Mouse (Mus musculus) embryonic facial prominence, embryonic 15.5 days (tissue): Measurements from ENCODE around the gene Gtsf1l. TPM values are rescaled to one million over a fixed set of nuclear protein-coding genes. Genes with fewer than 3 reads are reported as not detected.

Experiments
- ATAC-seq: fragments of 200-750 bp; cut with Nextera tagmentation; 2 replicates; pipeline ENCODE4 v1.8.0; 2017; ENCODE audit warnings: low read depth, moderate TSS enrichment; ENCODE audit not compliant: insufficient number of reproducible peaks, low FRiP score, low TSS enrichment
- H3K27ac ChIP-seq: fragments of 300-500 bp; sonication (generic); replicated peaks from 2 replicates; pipeline ENCODE4 v1.5.1; 2015; ENCODE audit warnings: mild to moderate bottlenecking, inconsistent platforms
- H3K27me3 ChIP-seq: fragments of 300-500 bp; sonication (generic); 2 replicates; pipeline ENCODE4 v1.6.1; 2015; ENCODE audit warnings: inconsistent platforms
- H3K36me3 ChIP-seq: fragments of 300-500 bp; sonication (generic); 2 replicates; pipeline ENCODE4 v1.6.1; 2015; ENCODE audit warnings: mild to moderate bottlenecking, inconsistent platforms
- H3K4me1 ChIP-seq: fragments of 300-500 bp; sonication (generic); 2 replicates; pipeline ENCODE4 v1.6.1; 2015; ENCODE audit warnings: inconsistent platforms
- H3K4me2 ChIP-seq: fragments of 300-500 bp; sonication (generic); replicated peaks from 2 replicates; pipeline ENCODE4 v1.6.1; 2015; ENCODE audit warnings: mild to moderate bottlenecking, inconsistent platforms
- H3K4me3 ChIP-seq: fragments of 300-500 bp; sonication (generic); replicated peaks from 2 replicates; pipeline ENCODE4 v1.5.1; 2015; ENCODE audit warnings: mild to moderate bottlenecking, inconsistent platforms
- H3K9ac ChIP-seq: fragments of 300-500 bp; sonication (generic); 2 replicates; pipeline ENCODE4 v1.6.1; 2015; ENCODE audit warnings: inconsistent platforms
- H3K9me3 ChIP-seq: fragments of 300-500 bp; sonication (generic); replicated peaks from 2 replicates; pipeline ENCODE4 v1.6.1; 2016; ENCODE audit warnings: inconsistent platforms
- WGBS: fragments of 180-500 bp; shearing (Covaris S2); methylation state at CpG from one replicate; pipeline ENCODE4 v1.1.7; 2015; 5-methylcytosine and 5-hydroxymethylcytosine counted together
- polyA plus RNA-seq: library from polyadenylated mRNA; unstranded; fragments of >200 nt; fragmentation: Nextera tagmentation; extraction: Ambion mirVana; gene quantifications from 2 replicates; pipeline ENCODE4 v1.2.1, GENCODE M21; 2015

Gene Gtsf1l
- polyA plus RNA-seq, 1 experiment from 2014 or later, result 0.48 TPM

GRCm38 (mm10) chr2:163085047-163085446, 2.6 kb downstream of the Gtsf1l start:
- H3K27me3 ChIP-seq, result no peaks in the 10 kb centered on the region
- H3K4me3 ChIP-seq, result no peak overlapping the region
- no peaks in the 10 kb centered on the region for H3K9me3 ChIP-seq
- no peaks in the 10 kb centered on the region for H3K4me1 ChIP-seq
- no peak overlapping the region for H3K27ac ChIP-seq
- no peaks in the 10 kb centered on the region for H3K36me3 ChIP-seq
- no peak overlapping the region for H3K9ac ChIP-seq
- H3K4me2 ChIP-seq, result no peak overlapping the region
- ATAC-seq, result no peak
- WGBS, result 88% methylated on average over 6 of the region's 6 CpGs

GRCm38 (mm10) chr2:163084519-163084918, 3.1 kb downstream of the Gtsf1l start:
- H3K9me3 ChIP-seq, result no peaks in the 10 kb centered on the region
- H3K4me1 ChIP-seq, result no peaks in the 10 kb centered on the region
- ATAC-seq, result no peak
- WGBS, result 87% methylated on average over 3 of the region's 3 CpGs
- no peak overlapping the region for H3K9ac ChIP-seq
- H3K4me3 ChIP-seq, result no peak overlapping the region
- no peaks in the 10 kb centered on the region for H3K36me3 ChIP-seq
- no peak overlapping the region for H3K27ac ChIP-seq
- no peak overlapping the region for H3K4me2 ChIP-seq
- H3K27me3 ChIP-seq, result no peaks in the 10 kb centered on the region

GRCm38 (mm10) chr2:163082591-163082990, 5.1 kb downstream of the Gtsf1l start:
- Histone ChIP-seq H3K4me2 (no peak overlapping the region), H3K4me1 (no peaks in the 10 kb centered on the region), H3K27ac (no peak overlapping the region), H3K9ac (no peak overlapping the region), H3K27me3 (no peaks in the 10 kb centered on the region), H3K9me3 (no peaks in the 10 kb centered on the region), H3K4me3 (no peak overlapping the region), H3K36me3 (peaks cover 3% of the 10 kb centered on the region; the same call in 1 of the 2 replicates)
- no peak for ATAC-seq
- 46% methylated on average over 5 of the region's 5 CpGs for WGBS

GRCm38 (mm10) chr2:163079041-163079440, 8.6 kb downstream of the Gtsf1l start:
- no peak for ATAC-seq
- Histone ChIP-seq H3K9me3 (no peaks in the 10 kb centered on the region), H3K36me3 (peaks cover 11% of the 10 kb centered on the region; the same call in 1 of the 2 replicates), H3K27ac (no peak overlapping the region), H3K27me3 (no peaks in the 10 kb centered on the region), H3K4me3 (no peak overlapping the region), H3K9ac (no peak overlapping the region), H3K4me1 (no peaks in the 10 kb centered on the region), H3K4me2 (no peak overlapping the region)
- 89% methylated on average over 4 of the region's 4 CpGs for WGBS

GRCm38 (mm10) chr2:163075234-163075633, 12.4 kb downstream of the Gtsf1l start:
- H3K4me1 ChIP-seq, result no peaks in the 10 kb centered on the region
- no peak for ATAC-seq
- WGBS, result 62% methylated on average over 3 of the region's 3 CpGs
- no peaks in the 10 kb centered on the region for H3K9me3 ChIP-seq
- no peak overlapping the region for H3K9ac ChIP-seq
- peaks cover 19% of the 10 kb centered on the region; the same call in 1 of the 2 replicates for H3K36me3 ChIP-seq
- no peak overlapping the region for H3K4me3 ChIP-seq
- H3K27ac ChIP-seq, result no peak overlapping the region
- H3K27me3 ChIP-seq, result no peaks in the 10 kb centered on the region
- no peak overlapping the region for H3K4me2 ChIP-seq

GRCm38 (mm10) chr2:163074808-163075207, 12.8 kb downstream of the Gtsf1l start:
- peaks cover 19% of the 10 kb centered on the region; the same call in 1 of the 2 replicates for H3K36me3 ChIP-seq
- H3K9ac ChIP-seq, result no peak overlapping the region
- H3K4me3 ChIP-seq, result no peak overlapping the region
- H3K9me3 ChIP-seq, result no peaks in the 10 kb centered on the region
- no peak overlapping the region for H3K4me2 ChIP-seq
- H3K4me1 ChIP-seq, result no peaks in the 10 kb centered on the region
- ATAC-seq, result no peak; the same call in 1 of the 2 replicates
- 93% methylated on average over 12 of the region's 12 CpGs for WGBS
- H3K27me3 ChIP-seq, result no peaks in the 10 kb centered on the region
- no peak overlapping the region for H3K27ac ChIP-seq

- Histone ChIP-seq H3K4me1 (no peaks in the 10 kb centered on the region), H3K9ac (no peak overlapping the region), H3K9me3 (no peaks in the 10 kb centered on the region), H3K27ac (no peak overlapping the region), H3K4me3 (no peak overlapping the region), H3K36me3 (peaks cover 19% of the 10 kb centered on the region; the same call in 1 of the 2 replicates), H3K27me3 (no peaks in the 10 kb centered on the region), H3K4me2 (no peak overlapping the region)
- ATAC-seq, result no peak
- 75% methylated on average over 7 of the region's 7 CpGs for WGBS
Measured at GRCm38 (mm10) chr2:163074006-163074405, 13.6 kb downstream of the Gtsf1l start.

GRCm38 (mm10) chr2:163073023-163073757, 14.5 kb downstream of the Gtsf1l start:
- Histone ChIP-seq H3K9ac (no peak overlapping the region), H3K36me3 (peaks cover 24% of the 10 kb centered on the region; the same call in 1 of the 2 replicates), H3K4me2 (no peak overlapping the region), H3K4me1 (no peaks in the 10 kb centered on the region), H3K4me3 (no peak overlapping the region), H3K27ac (no peak overlapping the region), H3K9me3 (no peaks in the 10 kb centered on the region), H3K27me3 (no peaks in the 10 kb centered on the region)
- no peak for ATAC-seq
- 87% methylated on average over 9 of the region's 9 CpGs for WGBS

GRCm38 (mm10) chr2:163071590-163071989, 16.1 kb downstream of the Gtsf1l start:
- H3K4me3 ChIP-seq, result no peak overlapping the region
- H3K9ac ChIP-seq, result no peak overlapping the region
- WGBS, result 86% methylated on average over 3 of the region's 3 CpGs
- no peaks in the 10 kb centered on the region for H3K4me1 ChIP-seq
- H3K36me3 ChIP-seq, result peaks cover 26% of the 10 kb centered on the region; the same call in 1 of the 2 replicates
- H3K27ac ChIP-seq, result no peak overlapping the region
- H3K4me2 ChIP-seq, result no peak overlapping the region
- no peak for ATAC-seq
- no peaks in the 10 kb centered on the region for H3K27me3 ChIP-seq
- no peaks in the 10 kb centered on the region for H3K9me3 ChIP-seq

- no peak overlapping the region for H3K4me3 ChIP-seq
- no peaks in the 10 kb centered on the region for H3K4me1 ChIP-seq
- H3K27ac ChIP-seq, result no peak overlapping the region
- 78% methylated on average over 3 of the region's 3 CpGs for WGBS
- no peaks in the 10 kb centered on the region for H3K27me3 ChIP-seq
- peaks cover 29% of the 10 kb centered on the region for H3K36me3 ChIP-seq
- H3K4me2 ChIP-seq, result no peak overlapping the region
- H3K9me3 ChIP-seq, result no peaks in the 10 kb centered on the region
- H3K9ac ChIP-seq, result no peak overlapping the region
- ATAC-seq, result no peak
Measured at GRCm38 (mm10) chr2:163070213-163070612, 17.4 kb downstream of the Gtsf1l start.

- no peak overlapping the region for H3K9ac ChIP-seq
- peaks cover 18% of the 10 kb centered on the region for H3K36me3 ChIP-seq
- no peak overlapping the region for H3K4me3 ChIP-seq
- H3K27ac ChIP-seq, result no peak overlapping the region
- 88% methylated on average over 1 of the region's 1 CpGs for WGBS
- no peaks in the 10 kb centered on the region for H3K4me1 ChIP-seq
- no peaks in the 10 kb centered on the region for H3K9me3 ChIP-seq
- no peak for ATAC-seq
- H3K27me3 ChIP-seq, result no peaks in the 10 kb centered on the region
- H3K4me2 ChIP-seq, result no peak overlapping the region
Measured at GRCm38 (mm10) chr2:163067233-163067632, 20.4 kb downstream of the Gtsf1l start.

- no peak overlapping the region for H3K9ac ChIP-seq
- WGBS, result 92% methylated on average over 6 of the region's 6 CpGs
- H3K4me3 ChIP-seq, result no peak overlapping the region
- no peaks in the 10 kb centered on the region for H3K9me3 ChIP-seq
- ATAC-seq, result no peak
- H3K27me3 ChIP-seq, result no peaks in the 10 kb centered on the region
- no peak overlapping the region for H3K4me2 ChIP-seq
- H3K36me3 ChIP-seq, result peaks cover 18% of the 10 kb centered on the region
- H3K4me1 ChIP-seq, result no peaks in the 10 kb centered on the region
- H3K27ac ChIP-seq, result no peak overlapping the region
Measured at GRCm38 (mm10) chr2:163066326-163066725, 21.3 kb downstream of the Gtsf1l start.
